Mouse (Mus musculus): Measurements from ENCODE around the gene Slc5a5.

DNA sequence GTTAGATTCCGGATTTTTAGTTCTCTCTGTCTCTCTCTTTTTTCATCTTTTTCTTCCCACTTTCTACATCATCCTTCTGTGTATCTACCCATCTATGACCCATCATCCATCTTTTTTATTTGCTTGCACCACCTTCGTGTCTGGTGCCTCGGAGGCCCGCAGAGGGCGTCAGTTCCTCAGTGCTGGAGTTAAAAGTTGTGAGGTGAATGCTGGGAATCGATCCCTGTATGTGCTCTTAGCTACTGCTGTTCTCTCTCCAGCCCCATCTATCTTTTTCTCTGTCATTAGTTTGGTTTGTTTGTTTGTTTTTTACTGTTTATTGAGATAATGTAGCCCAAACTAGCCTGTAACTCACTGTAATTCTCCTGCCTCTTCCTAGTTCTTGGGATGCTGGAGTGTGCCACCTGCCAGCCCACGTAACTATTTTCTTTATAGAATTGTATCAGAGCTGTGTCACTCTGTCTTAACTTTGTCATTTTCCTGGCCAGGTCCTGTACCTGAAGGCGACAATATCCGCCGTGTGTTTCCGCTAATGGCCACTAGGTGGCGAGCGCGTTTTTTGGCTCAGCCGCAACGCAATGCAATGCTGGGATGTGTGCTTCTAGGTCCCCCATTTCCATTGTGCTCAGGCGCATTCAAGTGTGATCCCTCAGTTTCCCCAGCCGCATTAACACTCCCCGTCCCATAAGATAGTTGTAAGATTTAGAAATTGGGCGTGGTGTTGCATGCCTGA lies 5.3 kb upstream of the Slc5a5 start:
- TF ChIP-seq POLR2A (IDR thresholded peaks at IDR 0.05; ENCODE audit: low read depth, low read length) = no peak
- peak; percentile 97 for TF ChIP-seq CTCF (conservative IDR thresholded peaks at IDR 0.05; ENCODE audit: insufficient read depth, insufficient read length, low read depth, low read length)

Measured in kidney, adult 2 months (tissue).